Mouse (Mus musculus) frontal cortex, adult (tissue): Measurements from ENCODE around the gene Gusb.

Source experiments
- ATAC-seq: cut with Nextera tagmentation; 2 replicates; pipeline ENCODE4 v1.9.2; 2017; ENCODE audit warnings: mild to moderate bottlenecking, moderate library complexity, mixed read lengths; ENCODE audit not compliant: low TSS enrichment

Gene Gusb

GRCm38 (mm10) chr5:129974866-129975311, 28.0 kb downstream of the Gusb start:
- ATAC-seq: no peak

GRCm38 (mm10) chr5:129974354-129974753, 28.5 kb downstream of the Gusb start:
- no peak for ATAC-seq

GRCm38 (mm10) chr5:129971491-129971890, 31.4 kb downstream of the Gusb start:
- no peak for ATAC-seq

GRCm38 (mm10) chr5:129968417-129968816, 34.4 kb downstream of the Gusb start:
- no peak for ATAC-seq

- no peak for ATAC-seq
Observed at GRCm38 (mm10) chr5:129966448-129966847, 36.4 kb downstream of the Gusb start.

GRCm38 (mm10) chr5:129963224-129963623, 39.6 kb downstream of the Gusb start:
- no peak for ATAC-seq

- no peak for ATAC-seq
Observed at GRCm38 (mm10) chr5:129955792-129956191, 47.1 kb downstream of the Gusb start.

- no peak for ATAC-seq
Observed at GRCm38 (mm10) chr5:129954473-129955254, 48.2 kb downstream of the Gusb start.

- ATAC-seq: no peak
Observed at GRCm38 (mm10) chr5:129952143-129952542, 50.7 kb downstream of the Gusb start.

- ATAC-seq: no peak
Observed at GRCm38 (mm10) chr5:129947528-129948033, 55.3 kb downstream of the Gusb start.

- ATAC-seq: no peak
Observed at GRCm38 (mm10) chr5:129943402-129943801, 59.4 kb downstream of the Gusb start.

GRCm38 (mm10) chr5:129942073-129942939, 60.5 kb downstream of the Gusb start:
- ATAC-seq: peak; percentile 5; the same call in 1 of the 2 replicates

- peak; percentile 91 for ATAC-seq
Observed at GRCm38 (mm10) chr5:129941495-129942045, 61.3 kb downstream of the Gusb start, which contains the start of gene Vkorc1l1. Vkorc1l1 (plus strand) TSS chr5:129941970.

GRCm38 (mm10) chr5:129940736-129941494, 61.9 kb downstream of the Gusb start:
- ATAC-seq: peak; percentile 61

- ATAC-seq: no peak
Observed at GRCm38 (mm10) chr5:129940281-129940680, 62.6 kb downstream of the Gusb start.
